Mouse (Mus musculus) gastrocnemius, adult 2 months (tissue): ENCODE results near the gene Nectin1. TPM values are rescaled to one million over a fixed set of nuclear protein-coding genes. Genes with fewer than 3 reads are reported as not detected.

Experiments used
- DNase-seq: peaks from one replicate; pipeline ENCODE4 v3.0.0; 2022
- H3K27ac ChIP-seq: fragments of 200-600 bp; 2 replicates; pipeline ENCODE4 v1.8.1; 2022; ENCODE audit warnings: mild to moderate bottlenecking
- H3K4me3 ChIP-seq: fragments of 200-600 bp; 2 replicates; pipeline ENCODE4 v1.8.1; 2022; ENCODE audit warnings: mild to moderate bottlenecking, moderate library complexity
- CTCF ChIP-seq: fragments of 200-600 bp; IDR thresholded peaks from 2 replicates; pipeline ENCODE4 v1.8.1; 2022; ENCODE audit warnings: antibody characterized with exemption, mild to moderate bottlenecking, moderate library complexity
- intact Hi-C: fragments of 180-260 bp; cut with DNase I; formaldehyde crosslinking; loops from one replicate; pipeline ENCODE4 v1.15.1; 2025
- long read RNA-seq, 2 experiments: library from polyadenylated mRNA; stranded (forward); transcript quantifications; one replicate each; pipeline ENCODE4 v2.0.0; 2021
- total RNA-seq, 2 experiments: library from RNA; stranded (reverse); gene quantifications; 2 replicates each; pipeline ENCODE4 v1.2.3; 2021

The Nectin1 gene
- total RNA-seq, result 1 to 10 TPM; 1.2 to 2.9 TPM
- long read RNA-seq, experiment 1, partial matches to known transcripts, result 0 of 2 reads
- long read RNA-seq, experiment 1, other reads (novel, unspliced or antisense), result 2 of 2 reads
- long read RNA-seq, experiment 2, result 0 reads

GRCm38 (mm10) chr9:43743647-43744137, at the start of gene Nectin1:
TSS of gene Nectin1 (plus strand) at chr9:43743984.
- intact Hi-C loops, result loop anchor here (1.0 to 5.0 kb wide), 4 partner anchors 59 to 229 kb away; no protein-coding TSS in a partner anchor

GRCm38 (mm10) chr9:43698080-43698712, 45.6 kb upstream of the Nectin1 start:
- DNase-seq, result peak; percentile 50
- intact Hi-C loops, result no loop called here
- Histone ChIP-seq H3K27ac (no peak overlapping the region), H3K4me3 (no peak overlapping the region)
- 0 out of 2 replicates have a peak, but pooled peaks have one; percentile 0 for TF ChIP-seq CTCF

More at GRCm38 (mm10) chr9:43743647-43744137, at the start of gene Nectin1:
- Histone ChIP-seq H3K4me3 (peak within 1 kb of the TSS; percentile 71), H3K27ac (peak within 1 kb of the TSS; percentile 84)
- TF ChIP-seq CTCF, result peak; percentile 95; the same call in 1 of the 2 replicates
- DNase-seq, result peak; percentile 90

GRCm38 (mm10) chr9:43698841-43699240, 44.9 kb upstream of the Nectin1 start:
- H3K27ac ChIP-seq, result no peak overlapping the region
- H3K4me3 ChIP-seq, result no peak overlapping the region
- intact Hi-C loops, result no loop called here
- DNase-seq, result no peak
- no peak for TF ChIP-seq CTCF

- no peak for TF ChIP-seq CTCF
- DNase-seq, result no peak
Observed at GRCm38 (mm10) chr9:43699417-43700225, 44.2 kb upstream of the Nectin1 start.

GRCm38 (mm10) chr9:43700226-43700579, 43.6 kb upstream of the Nectin1 start:
- intact Hi-C loops, result no loop called here
- Histone ChIP-seq H3K4me3 (no peak overlapping the region), H3K27ac (no peak overlapping the region)
- TF ChIP-seq CTCF, result no peak
- no peak for DNase-seq

More at GRCm38 (mm10) chr9:43699417-43700225, 44.2 kb upstream of the Nectin1 start:
- intact Hi-C loops, result no loop called here
- Histone ChIP-seq H3K27ac (no peak overlapping the region), H3K4me3 (no peak overlapping the region)

GRCm38 (mm10) chr9:43701748-43702147, 42.0 kb upstream of the Nectin1 start:
- Histone ChIP-seq H3K4me3 (no peak overlapping the region), H3K27ac (no peak overlapping the region)
- intact Hi-C loops, result no loop called here
- no peak for TF ChIP-seq CTCF
- no peak for DNase-seq

GRCm38 (mm10) chr9:43707571-43707970, 36.2 kb upstream of the Nectin1 start:
- no peak for DNase-seq
- no peak for TF ChIP-seq CTCF
- Histone ChIP-seq H3K27ac (no peak overlapping the region), H3K4me3 (no peak overlapping the region)
- intact Hi-C loops, result no loop called here

GRCm38 (mm10) chr9:43708715-43709114, 35.1 kb upstream of the Nectin1 start:
- no peak for TF ChIP-seq CTCF
- Histone ChIP-seq H3K4me3 (no peak overlapping the region), H3K27ac (no peak overlapping the region)
- intact Hi-C loops, result no loop called here
- DNase-seq, result peak; percentile 68

GRCm38 (mm10) chr9:43713432-43713831, 30.4 kb upstream of the Nectin1 start:
- H3K4me3 ChIP-seq, result no peak overlapping the region
- intact Hi-C loops, result no loop called here
- no peak for TF ChIP-seq CTCF
- DNase-seq, result no peak
- no peak overlapping the region for H3K27ac ChIP-seq

- H3K4me3 ChIP-seq, result no peak overlapping the region
Observed at GRCm38 (mm10) chr9:43719407-43719839, 24.4 kb upstream of the Nectin1 start.

GRCm38 (mm10) chr9:43720046-43720445, 23.7 kb upstream of the Nectin1 start:
- Histone ChIP-seq H3K4me3 (no peak overlapping the region), H3K27ac (peak overlapping the region; percentile 43)
- DNase-seq, result no peak
- TF ChIP-seq CTCF, result no peak
- intact Hi-C loops, result no loop called here

More at GRCm38 (mm10) chr9:43719407-43719839, 24.4 kb upstream of the Nectin1 start:
- TF ChIP-seq CTCF, result no peak
- H3K27ac ChIP-seq, result peak overlapping the region; percentile 36; the same call in 1 of the 2 replicates
- peak; percentile 62 for DNase-seq
- intact Hi-C loops, result no loop called here

GRCm38 (mm10) chr9:43724093-43724492, 19.7 kb upstream of the Nectin1 start:
- H3K27ac ChIP-seq, result no peak overlapping the region
- no peak overlapping the region for H3K4me3 ChIP-seq
- no peak for TF ChIP-seq CTCF
- intact Hi-C loops, result no loop called here
- DNase-seq, result no peak
